Mouse (Mus musculus) MEL (cell line): ENCODE measurements around the gene Slc22a23.

Source experiments
- CTCF ChIP-seq, 3 experiments: IDR thresholded peaks in 2 of 3; conservative IDR thresholded peaks in 1 of 3; 2 replicates each; pipeline ENCODE4 v1.5.1; 2011 to 2012; ENCODE audit warnings: low read length in 3 of 3, low read depth in 2 of 3, mild to moderate bottlenecking in 2 of 3, improper control_type of control experiment in 1 of 3, inconsistent platforms in 1 of 3, mixed read lengths in 1 of 3, moderate library complexity in 1 of 3; ENCODE audit not compliant: control insufficient read depth in 1 of 3, insufficient read depth in 1 of 3, poor library complexity in 1 of 3, severe bottlenecking in 1 of 3
- EP300 ChIP-seq, 2 experiments: IDR thresholded peaks; 2 replicates each; pipeline ENCODE4 v1.6.1; 2011; ENCODE audit warnings: improper control_type of control experiment in 2 of 2, low read length in 2 of 2, low read depth in 1 of 2, mild to moderate bottlenecking in 1 of 2

GRCm38 (mm10) chr13:34316511-34316910 is 28.5 kb downstream of the Slc22a23 start:
- TF ChIP-seq EP300 (IDR thresholded peaks at IDR 0.05; ENCODE audit: low read depth in 1 of 2, low read length in 2 of 2) (no peak), CTCF (IDR thresholded peaks at IDR 0.05 in 2 of 3, conservative IDR thresholded peaks at IDR 0.05 in 1 of 3; ENCODE audit: control insufficient read depth in 1 of 3, insufficient read depth in 1 of 3, low read depth in 2 of 3, low read length in 3 of 3, poor library complexity in 1 of 3, severe bottlenecking in 1 of 3) (no peak)
